Mouse (Mus musculus): ENCODE measurements at regions not wholly inside any gene's neighbourhood (a gene's known extent, or its start where the extent isn't known, plus 50 kb on each side); places are given as distances from the start of the nearest gene placed in this dataset.

- ATAC-seq (ENCODE audit: low TSS enrichment), result no peak
Measured at GRCm38 (mm10) chr7:51790690-51791560, 70.9 kb upstream of the Gas2 start.

GRCm38 (mm10) chr7:51791561-51791863 is 70.3 kb upstream of the Gas2 start:
- no peak for ATAC-seq (ENCODE audit: low TSS enrichment)
